Mouse (Mus musculus) bone marrow, adult 2 months (tissue): Measurements from ENCODE around the gene Cd300ld5. TPM values are rescaled to one million over a fixed set of nuclear protein-coding genes. Genes with fewer than 3 reads are reported as not detected.

Experiments used
- H3K27ac ChIP-seq: fragments of 200-500 bp; 2 replicates; pipeline ENCODE4 v1.5.1; 2012; ENCODE audit warnings: low read depth, mild to moderate bottlenecking, control low read depth, inconsistent platforms, low read length; ENCODE audit not compliant: control insufficient read depth, poor library complexity, insufficient read depth
- H3K4me1 ChIP-seq: fragments of 200-500 bp; 2 replicates; pipeline ENCODE4 v1.6.1; 2011; ENCODE audit warnings: low read length; ENCODE audit not compliant: control insufficient read depth, insufficient read depth
- H3K4me3 ChIP-seq: fragments of 200-500 bp; replicated peaks from 2 replicates; pipeline ENCODE3; 2011; ENCODE audit warnings: mild to moderate bottlenecking, low read depth, low read length, control low read depth; ENCODE audit not compliant: control insufficient read depth
- CTCF ChIP-seq: fragments of 200-500 bp; IDR thresholded peaks from 2 replicates; pipeline ENCODE4 v1.5.1; 2011; ENCODE audit warnings: low read length, control low read depth; ENCODE audit not compliant: control insufficient read depth, insufficient read depth
- POLR2A ChIP-seq: fragments of 200-500 bp; IDR thresholded peaks from 2 replicates; pipeline ENCODE4 v1.6.1; 2011; ENCODE audit warnings: low read depth, mild to moderate bottlenecking, control low read depth, low read length, borderline replicate concordance; ENCODE audit not compliant: control insufficient read depth
- WGBS: fragments of 180-500 bp; shearing (Covaris S2); methylation state at CpG from one replicate; pipeline ENCODE4 v1.1.7; 2018; 5-methylcytosine and 5-hydroxymethylcytosine counted together
- polyA plus RNA-seq: library from polyadenylated mRNA; stranded (reverse); fragments of >200 nt; gene quantifications from 2 replicates; pipeline ENCODE4 v1.2.4, GENCODE M21; 2011; ENCODE audit warnings: low replicate concordance; ENCODE audit not compliant: missing spikeins, insufficient read depth, insufficient read length

The Cd300ld5 gene
- polyA plus RNA-seq, 1 experiment, result 1.8 TPM

GRCm38 (mm10) chr11:115004070-115004469, 33.5 kb downstream of the Cd300ld5 start:
- peaks cover 10% of the 10 kb centered on the region for H3K4me1 ChIP-seq
- WGBS, result 8% methylated on average over 5 of the region's 5 CpGs
- no peak for TF ChIP-seq POLR2A
- peak overlapping the region; percentile 44 for H3K4me3 ChIP-seq
- peak overlapping the region; percentile 99 for H3K27ac ChIP-seq

DNA sequence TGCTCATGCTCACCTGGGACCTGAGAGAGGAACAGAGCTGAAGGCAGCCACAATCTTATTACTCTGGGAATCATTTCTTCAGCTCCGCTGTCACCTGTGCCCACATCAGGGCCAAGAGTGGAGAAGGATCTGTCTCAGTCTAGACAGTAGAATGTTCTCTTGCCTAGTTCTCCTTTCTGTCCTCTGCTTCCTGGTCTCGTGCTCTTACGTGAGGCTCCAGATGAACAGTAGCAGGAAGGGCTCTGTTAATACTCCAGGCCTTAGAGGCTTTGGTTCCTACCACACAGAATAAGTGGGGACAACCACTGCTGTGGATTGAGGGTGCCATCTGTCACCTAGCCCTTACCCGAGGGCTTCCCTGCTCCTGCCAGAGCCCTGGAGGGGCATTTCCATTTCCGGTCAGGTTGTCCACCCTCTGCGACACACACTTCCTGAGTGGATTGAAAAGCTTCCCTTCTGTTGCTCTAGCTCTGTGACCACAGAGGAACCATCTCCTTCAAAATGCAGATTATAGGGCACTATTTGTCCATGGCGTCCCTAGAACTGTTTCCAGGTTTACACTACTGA, 36.0 kb downstream of the Cd300ld5 start, which contains the start of gene Cd300c2:
Cd300c2 (minus strand) TSS at position 407 of the 567 bp plus-strand sequence.
- 18% methylated on average over 7 of the region's 7 CpGs for WGBS
- Histone ChIP-seq H3K4me3 (peak within 1 kb of the TSS; percentile 57), H3K27ac (peak within 1 kb of the TSS; percentile 85)

GRCm38 (mm10) chr11:114989793-114990192, 47.8 kb downstream of the Cd300ld5 start, which contains the start of gene Cd300ld:
Cd300ld (minus strand) TSS chr11:114989922.
- TF ChIP-seq POLR2A (no peak), CTCF (no peak)
- peak within 1 kb of the TSS; percentile 83 for H3K27ac ChIP-seq
- H3K4me3 ChIP-seq, result peak within 1 kb of the TSS; percentile 46
- 14% methylated on average over 4 of the region's 4 CpGs for WGBS
- peaks cover 2% of the 10 kb centered on the region; the same call in 1 of the 2 replicates for H3K4me1 ChIP-seq

More for the DNA sequence above, 36.0 kb downstream of the Cd300ld5 start, which contains the start of gene Cd300c2:
- TF ChIP-seq CTCF (no peak), POLR2A (no peak)
- H3K4me1 ChIP-seq, result peaks cover 10% of the 10 kb centered on the region

GRCm38 (mm10) chr11:114981866-114982265, 55.7 kb downstream of the Cd300ld5 start:
- no peak overlapping the region for H3K4me3 ChIP-seq
- TF ChIP-seq POLR2A (no peak), CTCF (no peak)
- H3K4me1 ChIP-seq, result no peaks in the 10 kb centered on the region; the same call in 1 of the 2 replicates
- 59% methylated on average over 4 of the region's 4 CpGs for WGBS
- H3K27ac ChIP-seq, result no peak overlapping the region

Other genes starting within 250 kb of the Cd300ld5 start
- gene Btbd17, start 241.8 kb downstream of the Cd300ld5 start, polyA plus RNA-seq, result not detected in 2 replicates
- not detected in 2 replicates for gene Gpr142, start 238.8 kb downstream of the Cd300ld5 start, polyA plus RNA-seq
- gene Gprc5c, start 186.6 kb downstream of the Cd300ld5 start, polyA plus RNA-seq, result 1.1 and 1.4 TPM in 2 replicates
- 4.7 and 15.1 TPM in 2 replicates for gene Cd300a, start 147.7 kb downstream of the Cd300ld5 start, polyA plus RNA-seq
- gene Cd300lb, start 103.4 kb downstream of the Cd300ld5 start, polyA plus RNA-seq, result 3.1 and 17.5 TPM in 2 replicates
- gene Cd300c, start 68.6 kb downstream of the Cd300ld5 start, polyA plus RNA-seq, result 4.0 and 12.7 TPM in 2 replicates
- 5.2 and 10.5 TPM in 2 replicates for gene Cd300ld, start 47.8 kb downstream of the Cd300ld5 start, polyA plus RNA-seq
- gene Cd300c2, start 35.9 kb downstream of the Cd300ld5 start, polyA plus RNA-seq, result 5.5 and 21.7 TPM in 2 replicates
- gene Cd300ld2, start 21.6 kb downstream of the Cd300ld5 start, polyA plus RNA-seq, result not detected in 2 replicates
- 1.8 TPM in 1 of 2 replicates, not detected in the other for gene Cd300ld4, start 10.8 kb downstream of the Cd300ld5 start, polyA plus RNA-seq
- 1.8 and 3.9 TPM in 2 replicates for gene Cd300ld3, start 10.6 kb upstream of the Cd300ld5 start, polyA plus RNA-seq
- gene Cd300e, start 24.4 kb upstream of the Cd300ld5 start, polyA plus RNA-seq, result not detected in 2 replicates
- 5.3 and 11.6 TPM in 2 replicates for gene Rab37, start 53.7 kb upstream of the Cd300ld5 start, polyA plus RNA-seq
- 39.9 and 79.7 TPM in 2 replicates for gene Cd300lf, start 96.2 kb upstream of the Cd300ld5 start, polyA plus RNA-seq
- gene Slc9a3r1, start 125.6 kb upstream of the Cd300ld5 start, polyA plus RNA-seq, result 21.9 and 51.0 TPM in 2 replicates
- 3.1 and 5.8 TPM in 2 replicates for gene Tmem104, start 149.7 kb upstream of the Cd300ld5 start, polyA plus RNA-seq
- gene Nat9, start 150.1 kb upstream of the Cd300ld5 start, polyA plus RNA-seq, result 19.4 and 24.2 TPM in 2 replicates
- gene Grin2c, start 229.5 kb upstream of the Cd300ld5 start, polyA plus RNA-seq, result not detected in 2 replicates
- gene Fdxr, start 239.3 kb upstream of the Cd300ld5 start, polyA plus RNA-seq, result 9.9 and 21.2 TPM in 2 replicates